Mouse (Mus musculus) ZHBTc4 (cell line): ENCODE measurements around the gene Kif21b.

Source experiments
- DNase-seq: peaks from one replicate; pipeline ENCODE4 v3.0.0-alpha.2; 2011; ENCODE audit warnings: low read depth, low spot score

Kif21b gene

DNA sequence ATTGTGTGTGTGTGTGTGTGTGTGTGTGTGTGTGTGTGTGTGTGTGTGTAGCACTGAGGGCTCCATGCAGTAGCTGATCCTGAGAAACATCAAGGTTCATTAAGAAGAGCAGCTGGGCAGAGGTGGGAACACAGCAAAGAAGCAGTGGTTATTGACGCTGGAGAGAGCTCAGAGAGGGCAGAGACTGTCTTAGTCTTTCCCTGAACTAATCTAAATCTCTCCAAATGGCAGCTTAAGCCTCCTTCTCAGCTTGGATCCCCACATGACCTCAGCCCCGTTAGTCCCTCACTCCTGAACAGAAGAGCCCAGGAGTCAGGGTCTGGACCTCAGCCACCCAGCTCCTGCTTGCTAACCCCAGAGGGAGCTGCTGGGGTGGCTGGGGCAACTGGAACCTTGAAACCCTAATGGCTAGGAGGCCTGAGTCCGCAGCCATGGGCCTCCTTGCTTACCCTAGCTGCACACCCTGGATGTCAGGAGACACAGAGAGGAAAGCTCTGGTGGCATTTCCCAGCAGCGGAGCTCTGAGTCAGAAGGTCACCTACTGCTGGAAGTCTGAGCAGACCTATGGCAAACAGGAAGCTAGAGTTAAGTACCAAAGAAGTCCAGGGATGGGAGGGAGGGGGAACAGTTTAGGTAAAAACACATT lies 2.1 kb upstream of the Kif21b start:
- DNase-seq = no peak

DNA sequence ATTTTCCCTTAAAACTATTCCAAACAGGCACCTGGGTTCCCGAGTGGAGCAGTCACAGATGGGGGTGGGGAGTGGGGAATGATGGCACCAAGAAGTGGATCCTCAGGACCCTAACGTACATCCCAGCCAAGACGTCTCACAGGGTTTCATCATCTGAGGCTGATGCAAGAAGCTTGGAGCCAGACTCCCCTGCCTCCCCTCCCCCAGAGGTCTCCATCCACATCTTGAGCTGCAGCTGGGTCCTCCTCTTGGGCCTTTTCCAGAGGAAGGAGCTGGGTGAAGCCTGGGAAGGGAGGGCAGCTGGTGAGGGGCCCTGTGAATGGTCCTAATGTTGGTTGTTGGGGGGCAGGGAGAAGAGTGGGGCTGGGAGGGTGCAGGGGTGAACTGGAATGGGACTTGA lies 1.1 kb upstream of the Kif21b start:
- DNase-seq = no peak

DNA sequence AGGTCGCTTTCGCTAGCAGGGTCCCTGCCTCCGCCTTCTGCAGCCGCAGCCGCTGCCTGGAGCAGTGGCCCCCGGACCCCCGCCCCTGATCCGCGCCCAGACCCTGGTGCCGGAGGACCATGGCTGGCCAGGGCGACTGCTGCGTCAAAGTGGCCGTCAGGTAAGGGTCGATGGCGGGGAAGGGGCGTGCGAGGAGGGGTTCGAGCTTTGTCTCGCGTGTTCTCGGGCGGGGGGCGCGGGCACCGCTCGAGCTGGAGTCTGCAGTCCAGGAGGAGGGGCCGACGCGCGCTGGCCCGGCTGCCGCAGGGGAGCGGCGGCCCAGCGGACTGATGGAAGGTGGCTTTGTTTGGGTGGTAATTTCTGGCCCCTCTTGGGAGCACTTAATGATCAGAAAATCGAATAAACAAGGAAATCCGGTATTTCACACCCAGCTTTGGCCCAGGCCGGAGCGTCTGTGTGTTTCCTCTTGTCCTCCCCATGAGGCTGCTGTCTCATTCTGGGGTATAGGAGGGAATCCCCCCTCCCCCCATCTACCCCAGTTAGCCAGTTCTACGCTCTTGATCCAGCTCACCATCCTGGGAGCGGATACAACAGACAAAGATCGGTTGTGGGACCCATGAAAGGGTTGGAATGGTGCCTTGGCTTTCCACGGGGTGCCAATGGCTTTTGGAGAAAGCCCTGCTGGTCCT lies 558 bp downstream of the Kif21b start:
- no peak for DNase-seq

DNA sequence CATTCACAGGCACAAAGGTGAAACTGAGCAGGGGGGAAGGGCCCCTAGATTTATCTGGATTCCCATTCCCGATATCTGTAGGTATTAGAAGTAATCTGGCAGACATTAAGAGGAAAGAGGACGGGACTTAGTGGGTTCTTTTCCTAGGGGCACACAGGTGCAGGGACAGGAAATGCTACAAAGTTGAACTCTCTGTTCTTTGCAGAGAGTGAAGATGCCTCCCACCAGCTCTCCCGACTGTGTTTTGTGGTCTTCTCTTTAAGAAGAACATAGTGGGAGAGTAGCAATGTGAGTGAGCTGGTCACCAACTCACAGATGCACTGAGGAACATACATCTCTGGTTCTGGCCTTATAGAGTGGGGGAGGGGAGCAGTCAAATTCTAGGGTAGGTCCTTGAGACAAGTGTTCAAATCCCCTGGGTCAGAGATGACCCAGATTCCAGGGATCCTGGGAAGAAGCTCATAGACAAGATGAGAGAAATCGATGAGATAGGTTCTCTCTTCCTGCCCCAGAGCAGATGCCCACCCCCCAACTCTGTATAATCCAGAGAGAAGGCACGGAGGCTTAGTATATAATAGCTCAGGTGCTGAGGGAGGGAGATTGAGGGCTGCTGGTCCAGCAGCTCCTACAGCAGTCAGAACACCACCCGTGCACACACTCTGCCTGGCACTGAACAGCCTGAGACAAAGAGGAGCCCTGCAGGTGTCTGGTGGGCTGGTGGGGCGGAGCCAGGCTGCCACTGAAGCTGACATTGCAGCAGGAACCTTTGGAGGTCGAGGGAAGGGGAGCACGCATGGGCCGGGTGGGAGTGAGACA lies 1.4 kb downstream of the Kif21b start:
- DNase-seq = no peak

DNA sequence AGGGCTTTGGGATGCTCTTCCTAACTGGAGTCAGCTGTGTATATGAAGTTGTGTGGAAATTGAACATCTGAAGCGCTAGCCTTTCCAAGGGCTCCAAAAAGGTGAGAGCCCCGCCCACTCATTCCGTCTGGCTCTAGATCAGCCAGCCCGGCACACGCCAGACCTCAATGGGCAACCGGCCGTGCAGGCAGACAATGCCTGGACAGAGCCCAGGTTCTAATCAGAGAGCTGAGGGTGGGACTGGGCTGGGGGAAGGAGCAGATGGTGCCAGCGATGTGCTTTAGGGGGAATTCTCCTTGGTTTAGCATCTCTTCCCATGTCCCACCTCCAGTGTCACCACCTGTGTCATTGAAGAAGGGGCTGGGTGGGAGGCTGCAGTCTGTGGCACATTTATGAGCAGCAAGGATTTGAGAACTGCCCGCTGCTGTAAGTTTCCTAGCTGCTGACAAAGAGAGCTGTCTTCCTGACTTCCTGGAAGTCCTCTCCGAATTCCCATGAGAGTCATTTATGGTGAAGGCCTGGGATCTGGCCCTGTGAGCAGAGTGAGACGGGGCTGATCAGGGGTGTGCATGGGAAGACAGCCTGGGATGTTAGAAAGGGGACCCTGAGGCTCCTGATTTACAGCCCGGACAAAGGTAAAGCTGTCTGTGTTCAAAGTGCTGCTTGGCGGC lies 2.5 kb downstream of the Kif21b start:
- no peak for DNase-seq

DNA sequence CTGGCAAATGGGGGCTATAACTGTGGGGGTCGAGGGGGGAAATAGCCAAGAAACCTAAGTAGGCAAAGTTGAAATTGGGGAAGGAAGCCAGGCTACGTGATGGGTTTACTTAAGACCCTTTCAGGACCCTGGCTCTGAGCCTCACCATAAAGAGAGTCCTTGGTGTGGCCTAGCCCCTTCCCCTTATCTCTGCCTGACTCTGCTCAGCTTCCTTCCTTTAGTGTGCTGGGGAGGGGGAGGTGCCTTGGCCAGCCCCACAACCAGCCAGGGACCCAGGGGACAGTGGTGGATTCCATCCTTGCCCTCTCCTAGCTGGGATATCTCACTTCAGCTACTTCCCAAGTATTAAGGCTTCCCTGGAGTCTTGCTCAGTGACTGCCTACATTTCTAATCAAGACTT lies 3.4 kb downstream of the Kif21b start:
- no peak for DNase-seq

DNA sequence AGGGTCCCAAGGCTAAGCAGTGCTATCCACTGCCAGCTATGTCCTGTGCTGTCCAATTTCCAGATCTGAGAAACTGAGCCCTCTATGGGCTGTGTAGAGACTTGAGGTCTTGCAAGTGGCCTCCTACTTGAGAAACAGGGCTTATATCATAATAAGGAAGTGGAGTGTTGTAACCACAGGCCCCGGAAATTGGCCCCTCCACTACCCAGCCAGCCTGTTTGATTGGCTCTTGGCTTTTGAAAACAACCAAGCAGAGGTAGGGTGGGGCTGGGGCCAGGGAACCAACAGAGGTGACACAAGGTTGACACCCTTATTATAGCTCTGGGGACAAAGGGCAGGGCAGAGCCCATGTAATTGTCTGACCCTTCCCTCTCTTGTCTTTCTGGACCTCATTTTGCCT lies 3.9 kb downstream of the Kif21b start:
- DNase-seq = peak; percentile 53

DNA sequence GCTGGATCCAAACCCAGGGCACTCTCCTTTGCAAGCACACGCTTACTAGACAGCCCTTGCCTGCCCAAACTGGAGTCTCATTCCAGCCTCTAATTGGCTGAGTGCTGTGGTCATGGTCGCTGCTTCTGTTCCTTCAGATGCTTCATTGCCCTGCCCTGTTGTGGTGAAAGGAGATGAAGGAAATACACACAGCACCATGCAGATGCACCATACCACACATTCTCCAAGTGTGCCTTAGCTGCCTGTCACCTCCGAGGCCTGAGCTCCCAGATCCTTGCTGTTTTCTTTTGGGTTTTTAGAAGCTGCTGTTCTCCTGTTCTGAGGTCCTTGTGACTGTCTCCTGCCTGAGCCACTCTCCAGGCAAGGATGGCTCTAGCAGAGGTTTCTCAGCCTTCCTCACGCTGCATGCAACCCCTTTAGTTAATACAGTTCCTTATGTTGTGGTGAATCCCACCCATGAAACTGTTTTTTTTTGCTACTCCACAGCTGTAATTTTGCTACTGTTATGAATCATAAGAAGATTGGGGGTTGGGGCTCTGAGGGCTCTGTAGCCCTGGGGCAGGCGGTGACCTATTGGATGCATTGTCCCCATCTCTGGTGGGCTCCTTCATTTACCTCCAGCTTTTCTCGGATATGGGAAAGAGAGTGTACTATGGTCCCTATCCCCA lies 4.7 kb downstream of the Kif21b start:
- no peak for DNase-seq

DNA sequence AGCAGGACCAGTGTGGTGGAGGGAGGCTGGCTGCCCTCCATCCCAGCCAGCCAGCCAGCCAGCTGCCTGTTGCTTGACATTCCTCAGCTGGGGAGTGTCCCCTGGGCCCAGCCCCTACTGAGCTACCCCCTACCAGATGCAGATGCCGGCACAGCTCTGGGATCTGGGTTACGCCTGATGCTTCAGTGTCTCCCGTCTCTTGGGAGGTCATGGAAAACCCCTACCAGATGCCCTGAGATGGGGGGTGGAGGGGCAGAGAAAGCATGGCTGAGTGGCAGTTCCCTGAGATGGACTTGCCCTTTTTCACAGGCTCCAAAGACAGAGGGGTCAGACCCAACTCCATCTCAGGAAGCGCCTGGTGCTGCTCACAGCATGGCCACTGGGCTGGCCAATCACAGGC lies 5.4 kb downstream of the Kif21b start:
- peak; percentile 77 for DNase-seq

DNA sequence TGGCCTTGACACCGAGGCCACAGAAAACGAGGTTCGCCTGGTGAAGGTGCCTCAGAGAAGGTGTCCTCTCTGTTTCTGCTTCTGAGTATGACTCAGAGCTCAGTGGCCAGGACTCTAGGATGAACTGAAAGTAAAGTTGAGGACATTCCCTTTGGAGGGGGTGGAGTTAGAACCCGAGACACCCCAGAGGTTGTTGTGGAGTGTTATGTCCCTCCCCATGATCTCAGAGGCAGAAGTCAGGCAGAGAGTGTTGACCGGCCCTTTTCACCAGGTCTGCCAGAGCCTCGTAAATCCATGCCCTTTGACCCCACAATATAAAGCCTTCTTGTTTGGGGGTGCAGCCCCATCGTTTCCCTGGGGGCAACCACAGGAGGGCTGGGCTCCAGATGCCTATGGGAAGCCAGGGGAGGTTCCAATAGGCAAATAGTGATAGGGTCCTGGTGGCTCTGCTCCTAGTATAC lies 5.9 kb downstream of the Kif21b start:
- no peak for DNase-seq

DNA sequence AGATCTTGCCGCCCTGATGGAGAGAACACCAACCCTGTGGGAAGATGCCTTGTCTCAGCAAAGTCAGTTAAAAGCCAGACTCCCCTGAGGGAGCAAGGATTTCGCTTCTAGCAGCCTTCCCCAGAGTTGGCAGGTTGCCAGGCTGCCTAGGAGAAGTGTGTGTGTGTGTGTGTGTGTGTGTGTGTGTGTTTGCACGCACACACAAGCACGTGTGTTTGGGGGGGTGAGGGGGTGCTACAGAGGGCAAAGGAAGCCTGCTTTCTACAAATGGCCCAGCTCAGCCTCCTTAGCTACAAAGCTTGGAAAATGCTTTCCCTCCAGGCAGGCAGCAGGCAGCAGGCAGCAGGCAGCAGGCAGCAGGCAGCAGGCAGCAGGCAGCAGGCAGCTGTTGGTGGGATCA lies 6.4 kb downstream of the Kif21b start:
- no peak for DNase-seq

DNA sequence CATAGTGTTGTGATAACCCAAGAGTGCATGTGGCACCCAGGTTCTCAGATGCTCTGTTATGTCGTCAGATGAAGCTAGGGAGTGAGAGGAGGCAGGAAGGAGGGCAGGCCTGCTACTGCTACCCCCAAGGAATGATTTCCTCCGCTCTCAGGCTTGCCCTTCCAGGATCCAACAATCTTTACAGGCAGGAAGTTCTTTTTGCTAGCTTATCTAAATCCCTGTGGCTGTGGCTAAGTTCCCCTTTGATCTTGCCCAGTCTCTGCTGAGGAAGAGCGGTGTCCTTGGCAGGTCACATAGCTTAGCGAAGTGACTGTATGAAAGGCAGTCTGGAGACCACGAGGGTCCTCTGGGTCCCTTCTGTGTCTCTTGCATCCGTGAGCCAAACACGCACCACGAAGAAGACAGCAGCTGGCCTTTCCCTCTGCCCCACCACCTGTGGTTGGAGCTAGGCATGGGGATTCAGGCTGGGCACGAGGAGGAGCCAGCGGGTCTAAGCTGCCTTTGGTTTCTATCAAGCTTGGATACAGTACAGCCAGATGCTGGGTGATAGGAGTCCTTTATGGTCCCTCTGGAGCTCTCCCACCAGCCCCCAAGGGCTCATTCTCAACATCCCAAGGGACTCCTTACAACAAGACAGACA lies 7.1 kb downstream of the Kif21b start:
- DNase-seq = no peak

DNA sequence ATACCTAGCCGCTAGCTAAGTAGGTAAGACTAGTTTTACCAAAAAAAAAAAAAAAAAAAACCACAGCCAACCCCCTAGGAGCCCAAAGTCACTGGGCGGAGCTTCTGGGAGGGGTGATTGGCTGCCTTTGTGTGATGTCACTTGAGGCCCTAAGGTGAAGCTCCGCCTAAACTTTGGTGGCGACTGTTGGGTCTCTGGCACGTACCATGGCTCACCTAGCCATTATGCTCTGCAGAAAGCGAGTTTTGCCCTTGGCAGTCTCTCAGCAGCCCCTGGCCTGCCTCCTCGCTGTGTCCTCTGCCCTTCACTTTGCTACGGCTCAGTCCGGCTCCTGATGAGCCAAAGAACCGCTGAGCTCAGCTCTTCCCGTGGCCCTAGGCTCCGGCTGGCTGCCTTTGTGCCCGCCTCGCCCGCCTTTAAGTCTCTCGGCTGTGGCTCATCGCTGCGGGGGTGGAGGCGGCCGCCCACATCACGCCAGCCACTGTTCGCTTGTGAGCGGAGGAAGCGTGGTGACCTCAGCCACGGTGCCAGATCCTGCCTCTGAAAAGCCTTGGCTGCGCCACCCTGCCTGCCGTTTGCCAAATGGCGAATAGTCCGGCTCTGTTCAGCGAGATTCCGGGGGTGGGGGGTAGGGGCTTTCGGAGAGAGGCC lies 8.9 kb downstream of the Kif21b start:
- peak; percentile 79 for DNase-seq

DNA sequence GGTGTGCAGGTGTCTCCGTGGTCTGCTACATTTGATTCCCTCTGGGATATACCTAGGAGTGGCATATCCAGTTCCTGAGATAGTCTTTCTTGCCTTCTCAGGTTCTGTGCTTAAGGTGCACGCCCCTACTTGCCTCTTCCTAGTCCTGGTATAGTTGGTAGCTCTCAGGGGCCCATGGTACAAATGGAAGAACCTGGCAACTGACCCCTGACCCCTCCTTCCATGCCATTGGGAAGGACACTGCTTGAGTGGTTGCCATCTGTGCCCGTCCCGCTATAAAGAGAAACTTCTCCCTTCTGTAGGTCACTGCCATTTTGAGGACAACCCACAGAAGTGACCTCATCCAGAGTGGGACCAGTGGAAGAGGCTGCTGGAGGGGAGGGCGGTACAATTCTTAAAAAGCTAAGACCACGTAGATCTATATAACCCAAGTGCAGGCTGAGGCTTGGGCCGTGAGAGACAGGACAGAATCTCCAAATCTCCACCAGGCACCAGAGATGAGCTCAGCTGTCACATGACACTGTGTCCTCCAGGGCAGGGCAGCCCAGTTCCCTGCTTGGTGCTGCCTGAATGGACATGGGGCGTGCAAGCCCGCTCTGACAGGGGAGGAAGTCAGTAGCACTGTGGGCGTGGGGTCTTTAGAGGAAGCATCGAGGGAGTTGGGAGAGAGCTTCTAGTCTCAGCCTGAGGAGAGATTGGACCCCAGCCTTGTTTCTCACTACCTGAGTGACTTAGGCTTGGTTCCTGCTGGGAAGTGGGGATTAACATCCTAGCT lies 10.2 kb downstream of the Kif21b start:
- DNase-seq = no peak

DNA sequence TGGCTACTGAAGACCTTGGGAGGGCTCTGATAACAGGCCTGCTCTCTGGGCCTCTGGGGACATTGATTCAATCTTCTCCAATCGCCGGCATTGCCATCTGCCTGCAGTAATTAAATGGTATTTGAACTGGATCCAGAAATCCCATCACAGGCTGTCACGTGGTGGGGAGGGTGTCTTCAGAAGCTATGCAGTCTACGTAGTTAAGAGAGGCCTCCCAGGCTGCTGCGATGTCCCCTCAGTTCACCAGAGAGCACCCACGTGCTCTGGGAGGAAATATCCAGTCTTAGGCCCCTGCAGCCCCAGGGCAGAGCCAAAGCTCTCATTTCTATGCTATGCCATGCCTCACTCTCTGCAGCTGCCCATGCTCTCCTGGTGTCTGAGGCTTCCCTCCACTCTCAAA lies 11.1 kb downstream of the Kif21b start:
- no peak for DNase-seq

DNA sequence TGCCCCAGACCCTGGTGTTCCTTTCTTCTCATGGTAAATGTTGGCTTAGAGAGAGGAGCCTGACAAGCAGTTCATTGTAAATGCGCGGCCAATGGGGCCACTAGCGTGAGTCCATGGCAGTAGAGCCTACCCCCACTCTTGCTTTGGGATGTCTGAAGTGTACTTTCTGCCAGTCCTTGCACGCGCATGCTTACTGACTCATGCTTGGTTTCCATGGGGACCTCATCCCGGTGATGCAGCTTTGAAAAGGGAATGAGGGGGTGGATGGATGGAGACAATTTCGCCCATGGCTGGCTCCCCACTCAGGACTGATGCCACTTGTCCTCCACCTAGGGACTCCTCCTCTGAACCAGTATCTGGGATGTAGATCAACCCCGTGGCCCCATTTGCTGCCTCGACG lies 12.3 kb downstream of the Kif21b start:
- no peak for DNase-seq

DNA sequence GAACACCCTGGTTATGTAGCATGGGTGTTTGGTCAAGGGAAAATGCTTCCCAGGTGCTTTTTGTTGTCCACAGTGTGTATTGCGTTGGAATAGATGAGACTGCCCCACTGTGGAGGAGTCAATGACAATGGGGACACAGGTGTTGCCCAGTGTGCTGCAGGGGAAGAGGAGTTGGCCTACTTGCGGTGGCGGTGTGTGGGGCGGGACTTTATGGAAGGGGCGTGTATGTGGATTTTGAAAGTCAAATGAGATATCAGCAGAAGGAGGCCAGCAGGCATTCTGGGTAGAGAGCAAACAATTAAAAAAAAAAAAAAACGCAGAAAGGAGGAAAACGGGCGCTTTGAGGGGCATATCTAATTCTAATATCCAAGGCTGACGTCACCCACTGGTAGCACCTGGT lies 18.5 kb downstream of the Kif21b start:
- peak; percentile 30 for DNase-seq

DNA sequence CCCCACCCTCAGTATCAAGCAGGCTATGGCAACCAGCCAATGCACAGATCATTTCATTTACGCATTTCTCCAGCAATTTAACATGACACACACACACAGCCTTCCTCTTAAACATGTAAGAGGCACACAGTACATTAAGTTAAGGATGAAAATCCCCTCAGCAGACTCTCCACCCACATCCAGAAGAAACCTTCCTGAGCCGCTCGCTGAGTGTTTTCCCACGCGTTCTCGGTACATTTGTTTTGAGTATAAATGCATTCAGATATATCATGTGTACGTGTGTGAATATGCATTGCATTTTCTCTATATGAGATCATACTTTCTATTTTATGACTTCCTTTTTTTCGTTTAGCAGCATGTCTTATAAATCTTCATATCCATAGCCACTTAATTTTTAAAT lies 20.2 kb downstream of the Kif21b start:
- DNase-seq = no peak

DNA sequence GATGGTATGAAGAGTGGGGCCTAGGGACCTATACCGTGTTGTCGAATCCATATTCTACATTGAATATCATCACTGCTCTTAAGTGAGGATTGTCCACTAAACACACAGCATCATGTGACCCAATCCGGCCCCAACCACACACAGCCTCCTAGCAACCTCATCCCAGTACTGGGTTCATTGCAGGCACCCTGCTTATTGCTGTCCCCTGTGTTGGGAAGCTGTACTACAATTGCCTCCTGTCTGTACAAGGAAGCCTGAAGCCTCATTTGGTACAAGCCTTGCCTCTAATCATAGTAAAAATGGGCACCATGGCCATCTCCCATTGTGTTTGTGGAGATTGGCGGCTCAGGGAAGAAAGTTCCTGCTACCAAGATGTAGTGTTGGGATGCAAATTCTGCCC lies 25.1 kb downstream of the Kif21b start:
- no peak for DNase-seq

DNA sequence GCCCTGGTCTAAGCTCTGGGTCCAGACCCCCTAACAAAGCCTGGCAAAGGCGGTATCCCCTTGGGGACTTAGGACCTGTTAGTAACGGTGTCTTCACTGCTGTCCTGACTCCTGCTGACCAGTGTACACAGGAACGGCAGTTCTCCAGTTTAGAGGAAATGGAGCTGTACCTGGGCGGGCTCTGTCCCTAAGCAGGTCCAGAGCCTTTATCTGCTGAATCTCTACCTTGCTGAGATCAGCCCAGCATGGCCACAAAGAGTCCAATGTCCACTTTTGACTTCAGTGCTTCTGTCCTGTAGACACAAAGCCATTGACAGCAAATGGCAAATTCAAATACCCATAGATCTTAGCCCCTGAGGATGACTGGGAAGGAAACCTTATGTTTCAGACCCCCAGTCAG lies 25.8 kb downstream of the Kif21b start:
- no peak for DNase-seq
